Mouse (Mus musculus) spleen, postnatal 36 days (tissue): Measurements from ENCODE around the gene 1110008P14Rik.

Experiments used
- DNase-seq, 2 experiments: peaks; one replicate each; pipeline ENCODE4 v3.0.0; 2022; ENCODE audit warnings: low spot score in 2 of 2, mixed read lengths in 1 of 2

The 1110008P14Rik gene

GRCm38 (mm10) chr2:32381775-32382223 lies at the start of gene 1110008P14Rik:
1110008P14Rik (minus strand) TSS chr2:32381938.
- DNase-seq = peak; percentile 96

- DNase-seq = no peak
These were observed 49.3 kb upstream of the 1110008P14Rik start for GRCm38 (mm10) chr2:32430701-32431676.

DNA sequence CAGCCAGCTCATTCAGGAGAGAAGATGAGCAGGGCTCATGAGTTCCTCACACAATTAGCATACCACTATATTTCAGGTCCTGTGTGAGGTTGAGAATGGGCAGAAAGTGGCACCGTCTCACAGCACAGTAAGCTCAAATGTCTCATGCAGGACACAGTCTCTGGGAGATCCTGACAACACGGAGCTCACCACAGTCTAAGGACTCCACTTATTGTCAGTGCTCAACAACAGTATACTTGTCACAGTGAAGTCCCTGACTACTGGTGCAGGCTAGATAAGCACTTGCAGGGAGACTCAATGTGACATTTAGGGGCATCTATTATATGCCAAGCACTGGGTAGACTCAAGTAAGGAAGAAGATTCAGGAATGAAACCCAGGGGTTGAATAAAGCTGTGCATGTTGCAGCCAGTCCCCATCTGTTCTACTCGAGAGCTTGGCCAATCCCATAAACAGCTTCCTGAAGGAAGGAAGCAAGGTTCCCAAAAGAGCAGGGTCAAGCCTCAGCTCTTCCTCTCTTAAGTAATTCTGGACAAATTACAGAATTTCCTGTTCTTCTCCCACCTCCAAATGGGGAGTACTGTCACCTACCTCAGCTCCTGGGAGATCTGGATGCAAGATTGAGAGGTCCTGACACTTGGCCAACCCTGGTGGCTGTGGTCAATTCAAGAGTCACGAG lies 47.6 kb upstream of the 1110008P14Rik start:
- no peak for DNase-seq

DNA sequence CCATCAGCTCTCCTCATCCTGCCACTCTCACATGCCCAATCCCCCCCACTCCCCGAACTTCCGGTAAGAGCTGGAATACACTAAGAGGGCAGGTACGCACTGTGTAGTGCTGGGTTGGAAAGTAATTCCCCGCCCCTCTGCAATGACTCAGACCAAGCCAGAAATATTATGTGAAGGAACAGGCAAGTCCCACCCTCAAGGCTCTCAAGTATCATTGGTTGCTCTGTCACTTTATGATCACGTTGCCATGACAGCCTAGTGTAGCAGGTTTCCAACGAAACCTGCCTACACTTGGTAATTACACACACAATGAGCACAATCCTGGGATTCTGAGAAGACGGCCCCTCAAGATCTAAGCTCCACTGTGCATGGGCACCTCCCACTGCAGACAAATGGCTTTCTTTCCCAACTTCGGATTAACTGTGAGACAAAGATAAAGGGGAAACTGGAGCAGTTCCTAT lies 46.6 kb upstream of the 1110008P14Rik start:
- DNase-seq = no peak

DNA sequence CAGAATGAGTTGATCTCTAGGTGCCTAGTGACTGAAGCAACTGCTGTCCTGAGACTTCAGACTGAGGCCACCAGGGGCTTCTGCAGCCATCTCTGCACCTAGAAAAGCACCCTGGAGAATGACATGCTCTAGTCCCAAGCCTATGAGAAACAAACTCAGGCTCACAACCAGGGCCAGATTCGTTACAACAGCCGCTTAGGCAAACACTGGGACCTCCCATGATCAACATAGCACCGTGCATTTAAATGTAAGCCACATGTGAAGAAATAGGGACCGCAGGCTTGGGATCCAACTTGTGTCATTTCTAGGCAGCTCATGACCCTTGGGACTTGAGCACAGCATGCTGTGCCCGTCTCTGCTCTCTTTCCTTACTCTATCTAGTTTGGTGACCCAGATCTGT lies 46.0 kb upstream of the 1110008P14Rik start:
- no peak for DNase-seq

DNA sequence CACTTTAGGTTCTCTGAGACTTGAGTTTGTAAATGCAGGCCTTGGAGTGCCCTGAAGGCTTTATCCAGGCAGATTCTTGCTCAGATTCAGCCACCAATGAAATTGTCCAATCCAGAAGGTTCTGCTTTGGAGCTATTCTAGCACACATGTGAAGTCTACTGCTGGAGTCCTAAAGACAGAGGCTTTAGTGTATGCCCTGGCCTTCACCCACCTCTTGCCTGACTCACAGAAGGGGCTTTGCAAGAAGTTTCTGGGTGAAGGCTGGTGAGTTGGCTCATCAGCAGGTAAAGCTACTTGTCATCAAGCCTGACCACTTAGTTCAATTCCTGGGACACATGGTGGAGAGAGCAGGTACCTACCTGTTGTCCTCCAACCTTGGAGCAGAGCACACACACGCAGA lies 44.4 kb upstream of the 1110008P14Rik start:
- DNase-seq = no peak

DNA sequence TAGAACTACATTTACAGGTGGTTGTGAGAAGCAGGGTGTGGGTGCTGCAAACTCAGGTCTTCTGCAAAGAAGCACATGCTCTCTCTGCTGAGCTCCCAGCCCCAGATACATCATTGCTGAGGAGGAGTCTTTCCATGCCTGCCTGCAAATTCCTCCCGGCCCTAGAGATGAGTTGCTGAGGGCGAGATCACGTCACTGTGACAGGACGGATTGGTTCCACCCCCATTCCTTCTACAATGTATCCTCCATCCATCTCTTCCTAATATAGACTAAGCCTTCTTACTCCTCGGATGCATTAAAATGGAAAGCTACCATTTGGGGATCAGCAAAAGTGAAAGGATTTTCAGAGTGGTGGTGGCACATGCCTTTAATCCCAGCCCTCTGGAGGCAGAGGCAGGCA lies 43.8 kb upstream of the 1110008P14Rik start:
- DNase-seq = no peak

DNA sequence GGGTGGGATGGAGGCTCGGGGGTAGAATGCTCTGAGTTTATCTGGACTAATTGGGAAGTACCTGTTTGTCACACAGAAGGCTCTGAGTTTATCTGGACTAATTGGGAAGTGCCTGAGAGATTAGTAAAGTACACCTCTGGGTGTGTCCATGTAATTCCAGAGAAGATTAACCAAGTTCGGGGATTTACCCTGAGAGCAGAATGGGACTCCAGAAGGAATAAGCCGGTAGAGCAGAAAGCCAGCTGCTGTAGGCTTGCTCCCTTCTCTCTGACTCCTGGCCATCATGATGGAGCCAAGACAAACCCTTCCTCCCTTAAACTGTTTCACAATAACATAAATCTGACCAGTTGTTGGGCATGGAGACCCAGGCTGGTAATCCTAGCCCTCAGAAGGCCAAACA lies 43.1 kb upstream of the 1110008P14Rik start:
- DNase-seq = no peak

DNA sequence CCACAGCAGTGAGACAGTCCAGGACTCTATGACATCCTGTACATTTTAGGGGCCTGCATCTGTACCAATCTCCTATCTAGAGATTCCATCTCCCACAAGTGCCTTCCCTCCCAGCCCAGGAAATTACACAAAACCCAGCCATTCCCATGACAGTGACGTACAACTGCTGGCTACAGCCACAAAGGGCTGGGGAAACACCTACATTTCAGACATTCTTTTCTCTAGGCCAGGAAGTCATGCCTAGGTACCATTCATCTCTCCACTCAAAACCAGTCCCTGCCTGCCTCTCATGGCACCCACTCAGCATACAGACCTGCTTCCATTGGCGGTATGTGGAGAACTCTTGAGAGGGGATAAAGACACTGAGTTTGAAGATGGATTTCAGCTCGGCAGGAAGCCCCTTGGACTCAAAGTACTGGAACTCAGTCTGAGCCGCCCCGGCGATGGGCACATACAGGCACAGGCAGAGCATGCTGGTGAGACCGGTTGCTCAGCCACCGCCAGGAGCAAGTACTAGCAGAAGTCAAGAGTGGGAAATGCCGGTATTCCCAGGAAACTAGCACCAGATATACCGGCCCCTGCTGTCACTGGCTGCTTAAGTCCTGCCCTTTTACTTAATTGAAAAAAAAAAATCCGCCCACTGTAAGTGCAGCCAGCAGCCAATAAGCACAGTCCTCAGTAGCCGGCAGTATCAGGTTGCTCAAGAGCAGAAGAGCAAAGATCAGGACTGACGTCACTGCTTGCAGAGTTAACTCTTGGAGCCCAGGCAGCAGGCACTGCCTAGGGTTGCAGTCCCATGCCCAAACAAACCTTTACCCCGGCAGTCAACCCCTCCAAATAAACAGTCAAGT lies 42.0 kb upstream of the 1110008P14Rik start:
- peak; percentile 31 to 37 for DNase-seq

DNA sequence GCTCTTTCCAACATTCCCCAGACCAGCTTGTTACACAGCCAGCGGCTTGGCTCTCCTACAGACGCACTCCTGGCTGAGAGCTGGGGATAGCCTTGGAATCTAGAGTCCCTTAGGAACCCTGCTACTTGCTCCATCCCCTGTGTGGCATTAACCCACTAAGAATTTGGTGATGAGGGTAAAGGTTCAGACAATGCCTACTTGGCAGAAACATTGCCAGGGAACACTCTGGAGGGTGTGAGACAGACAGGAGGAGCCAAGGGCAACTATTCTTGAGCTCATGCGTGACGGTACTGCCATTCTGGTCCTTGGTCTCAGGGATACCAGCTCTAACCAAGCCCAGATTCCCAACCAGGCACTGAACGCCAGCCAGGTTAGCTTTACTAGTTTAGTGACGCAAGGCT lies 40.1 kb upstream of the 1110008P14Rik start:
- DNase-seq = no peak

DNA sequence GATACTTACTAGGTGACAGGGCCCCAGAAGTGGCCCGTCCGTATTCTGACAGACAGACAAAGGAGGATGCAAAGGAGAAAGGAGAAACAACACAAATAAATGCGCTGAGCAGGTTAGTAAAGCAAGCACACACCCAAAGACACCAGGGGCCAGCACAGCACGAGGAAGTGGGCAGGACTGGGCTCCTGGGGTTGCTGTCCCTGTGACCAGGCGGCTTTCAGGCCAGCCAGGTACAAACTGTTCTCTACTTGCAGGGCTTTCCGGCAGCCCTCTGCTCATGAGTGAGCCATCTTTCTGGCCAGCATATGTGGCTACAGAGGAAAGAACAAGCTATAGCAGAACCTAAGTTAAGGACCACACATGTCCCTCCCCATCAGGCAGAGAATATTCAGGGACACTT lies 38.9 kb upstream of the 1110008P14Rik start:
- no peak for DNase-seq

GRCm38 (mm10) chr2:32420066-32420608 lies 38.4 kb upstream of the 1110008P14Rik start:
- DNase-seq = no peak

DNA sequence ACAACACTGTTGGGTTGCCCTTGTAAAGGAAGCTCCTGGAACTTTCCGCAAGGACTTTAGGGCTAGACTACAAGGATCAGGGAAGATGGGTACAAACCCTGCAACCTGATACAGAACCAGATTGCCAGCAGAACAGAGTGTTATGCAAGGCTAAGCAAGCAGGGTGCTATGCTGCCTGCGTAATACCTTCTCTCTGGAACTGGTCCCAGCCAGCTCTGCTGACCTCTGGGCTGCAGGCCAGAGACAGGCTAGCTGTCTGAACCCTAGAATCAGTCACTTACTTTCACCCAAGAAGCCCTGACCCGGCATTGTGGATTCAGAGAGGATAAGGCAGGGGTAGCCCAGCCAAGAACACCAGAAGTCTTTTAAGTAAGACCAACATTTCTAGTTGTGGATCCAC lies 37.6 kb upstream of the 1110008P14Rik start:
- DNase-seq = no peak

DNA sequence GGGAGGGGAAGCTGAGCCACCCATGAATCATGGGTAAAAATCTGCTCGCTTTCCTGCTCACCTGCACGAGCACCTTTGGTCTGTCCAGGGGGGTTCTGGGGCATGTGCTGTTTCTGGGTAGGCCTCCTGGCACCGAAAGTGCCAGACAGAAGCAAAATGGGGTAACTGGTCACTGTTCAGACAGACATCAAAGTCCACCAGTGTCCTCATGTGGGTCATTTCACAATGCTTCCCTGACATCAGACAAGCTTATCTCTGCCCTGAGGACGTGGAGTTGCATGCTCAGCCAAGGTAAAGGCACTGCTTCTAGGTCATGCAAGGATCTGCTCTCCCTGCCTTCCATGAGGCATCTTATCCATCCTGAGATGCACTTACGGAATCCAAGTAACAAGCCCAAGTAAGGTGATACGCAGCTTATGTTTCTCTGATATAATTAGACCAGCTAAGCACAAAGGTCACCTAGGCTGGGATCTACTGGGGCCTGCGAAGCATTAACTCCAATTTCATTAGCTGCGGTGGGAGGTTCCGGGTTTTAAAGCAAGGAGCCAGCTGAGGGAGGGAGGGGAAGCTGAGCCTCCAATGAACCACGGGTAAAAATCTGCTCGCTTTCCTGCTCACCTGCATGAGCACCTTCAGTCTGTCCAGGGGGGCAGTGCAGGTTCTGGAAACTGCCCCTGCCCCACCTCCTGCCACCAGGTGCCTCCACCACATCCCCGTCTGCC lies 36.9 kb upstream of the 1110008P14Rik start:
- no peak for DNase-seq

DNA sequence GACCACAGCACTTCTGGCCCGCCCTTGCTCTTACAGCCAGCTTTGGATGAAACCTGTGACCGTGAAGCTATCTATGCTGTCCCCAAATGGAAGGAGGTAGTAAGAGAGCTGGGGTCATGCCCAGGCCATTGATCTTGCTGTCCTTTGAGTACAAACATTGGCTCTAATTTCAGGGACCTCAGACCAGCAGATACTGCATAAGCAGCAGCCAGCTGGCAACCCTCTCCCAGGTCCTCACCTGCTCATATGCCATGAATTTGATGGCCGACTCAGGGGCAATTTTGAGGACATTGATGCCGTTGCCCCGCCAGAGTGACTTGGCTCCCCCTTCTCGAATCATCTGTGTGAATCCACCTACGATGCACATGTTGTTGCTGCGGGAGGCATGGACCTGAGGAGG lies 35.7 kb upstream of the 1110008P14Rik start:
- no peak for DNase-seq

DNA sequence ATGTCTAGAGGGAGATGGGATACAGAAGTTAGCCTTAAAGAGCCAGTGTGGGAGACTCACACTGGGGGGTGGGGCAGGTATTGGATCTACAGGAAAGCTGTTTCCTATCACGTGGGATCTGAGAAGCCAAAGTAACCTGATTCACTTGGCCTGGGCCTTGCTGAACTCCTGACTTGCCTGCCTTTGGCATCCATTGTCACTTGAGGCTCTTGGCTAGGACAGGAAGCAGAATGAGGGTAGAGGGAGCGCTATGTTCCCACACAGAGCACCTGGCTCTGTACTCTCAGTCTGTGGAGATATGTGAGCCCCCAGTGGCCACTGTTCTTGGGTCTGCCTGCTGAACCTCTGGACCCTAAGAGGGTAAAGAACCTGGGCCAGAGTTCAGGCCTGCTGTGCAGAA lies 34.8 kb upstream of the 1110008P14Rik start:
- no peak for DNase-seq

GRCm38 (mm10) chr2:32415801-32416200 lies 34.1 kb upstream of the 1110008P14Rik start:
- DNase-seq = no peak

DNA sequence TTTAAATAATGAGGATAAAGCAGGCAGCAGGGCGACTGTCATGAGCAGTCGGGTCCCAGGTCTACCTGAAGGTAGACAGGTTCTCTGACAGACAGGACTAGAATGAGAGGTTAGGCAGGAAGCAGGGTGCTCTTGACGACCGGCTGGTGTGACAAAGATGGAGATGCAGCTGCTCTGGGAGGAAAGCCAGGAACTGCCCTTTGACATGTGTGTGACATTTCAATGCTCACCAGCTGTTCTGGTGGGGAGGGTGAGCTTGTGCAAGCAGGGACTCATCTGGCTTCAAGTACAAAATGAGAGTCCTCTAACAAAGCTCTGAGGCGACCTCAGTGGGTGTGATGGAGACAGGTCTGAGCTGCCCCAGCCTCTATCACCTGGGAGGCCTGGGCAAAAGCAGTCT lies 32.2 kb upstream of the 1110008P14Rik start:
- DNase-seq = no peak

DNA sequence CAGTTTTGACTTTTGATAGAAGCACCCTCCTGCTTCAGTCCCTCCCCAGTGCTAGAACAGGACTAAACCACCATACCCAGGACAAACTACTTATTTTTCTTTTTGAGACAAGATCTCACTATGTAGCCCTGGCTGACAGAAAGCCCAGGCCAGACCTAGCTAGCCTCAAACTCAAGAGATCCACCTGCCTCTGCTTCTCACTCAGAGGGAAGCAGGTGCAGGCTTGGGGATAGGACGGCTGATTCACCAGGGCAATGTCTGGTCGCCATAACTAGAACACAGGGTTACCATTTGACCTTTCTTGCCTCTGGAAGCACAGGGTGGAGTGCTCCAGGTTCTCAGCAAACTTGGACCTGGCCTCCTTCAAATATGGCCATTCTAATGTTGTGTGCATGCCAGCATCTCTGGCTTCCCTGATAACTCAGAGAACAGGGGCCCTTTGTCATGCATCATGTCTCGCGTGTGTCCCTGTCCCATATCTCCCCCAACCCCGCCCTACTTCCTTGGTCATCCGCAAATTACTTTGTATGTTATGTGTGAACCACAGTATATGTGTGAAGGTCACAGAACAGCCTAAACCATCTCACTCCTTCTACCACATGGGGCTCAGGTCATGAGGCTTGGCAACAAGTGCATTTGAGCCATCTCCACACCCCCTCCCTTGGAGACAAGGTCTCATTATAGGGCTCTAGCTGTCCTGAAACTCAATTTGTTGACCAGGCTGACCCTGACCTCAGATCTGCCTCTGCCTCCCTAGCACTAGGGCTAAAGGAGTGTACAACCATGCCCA lies 31.2 kb upstream of the 1110008P14Rik start:
- no peak for DNase-seq

GRCm38 (mm10) chr2:32411407-32411806 lies 29.7 kb upstream of the 1110008P14Rik start:
- no peak for DNase-seq
